Mouse (Mus musculus): ENCODE results near the gene Rbfox1.

- no peak for TF ChIP-seq CTCF (IDR thresholded peaks at IDR 0.05; ENCODE audit: low read depth, low read length)
- no peak for TF ChIP-seq POLR2A (IDR thresholded peaks at IDR 0.05; ENCODE audit: extremely low read depth, insufficient read depth, low read length)
Observed at GRCm38 (mm10) chr16:6686076-6686757, 801.1 kb downstream of the Rbfox1 start.
